Comparison of ENCODE assay signal across 10 mouse cellular contexts in the genomic region with DNA sequence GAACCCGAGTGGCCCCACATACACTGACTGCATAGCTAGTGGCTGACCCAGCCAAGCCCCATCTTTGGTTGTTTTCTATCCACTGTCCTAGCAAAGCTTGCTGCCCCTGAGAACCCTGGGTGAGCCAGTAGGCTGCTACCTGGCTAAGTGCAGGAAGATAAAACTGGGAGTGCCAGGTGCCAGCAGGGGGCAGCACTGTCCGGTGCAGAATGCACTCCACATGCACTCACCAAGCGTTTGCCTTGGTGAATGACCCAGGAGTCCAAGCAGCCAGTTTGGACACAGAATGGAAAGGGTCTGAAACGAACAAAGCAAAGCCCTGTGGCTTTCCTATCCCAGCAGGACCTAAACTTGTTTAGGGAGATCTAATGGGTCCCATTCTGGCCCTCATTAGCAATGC. TPM values are rescaled to one million over a fixed set of nuclear protein-coding genes. Genes with fewer than 3 reads are reported as not detected.
A peak's percentile ranks its signal among the peaks of the same experiment; 100 is the strongest.
DNase-seq lines count a peak whose midpoint lies in the region; ATAC-seq lines count a peak whose summit lies in the region.
"Had no signal": no experiment of that assay in that cellular context is flagged by ENCODE, and none has a peak within 500 bp of the region (broad histone marks: within the 10 kb centered on the region; RNA-seq: fewer than 3 reads in every experiment).

No protein-coding gene starts in this region.

- DNase-seq in forebrain, embryonic 11.5 days (ENCODE audit: low spot score), result peak; percentile 77
- DNase-seq in midbrain, embryonic 10.5 days (ENCODE audit: low spot score), result peak; percentile 44
- DNase-seq in adrenal gland, postnatal 10 days, result peak; percentile 72
- DNase-seq in heart, postnatal 4 days, result peak; percentile 69
- DNase-seq in thymus, postnatal 36 days, result peak; percentile 58 to 61

- H3K9ac ChIP-seq in forebrain, embryonic 11.5 days (ENCODE audit: low read length), result no peak overlapping the region
- H3K9ac ChIP-seq in forebrain, embryonic 15.5 days (replicated peaks), result no peak overlapping the region
- no peak overlapping the region for H3K9ac ChIP-seq in midbrain, embryonic 15.5 days
- H3K9ac ChIP-seq: heart, embryonic 15.5 days had no signal

- H3K36me3 ChIP-seq in forebrain, embryonic 11.5 days (ENCODE audit: control insufficient read depth, insufficient read depth, low read length), result no peaks in the 10 kb centered on the region
- no peaks in the 10 kb centered on the region for H3K36me3 ChIP-seq in forebrain, embryonic 15.5 days
- no peaks in the 10 kb centered on the region for H3K36me3 ChIP-seq in midbrain, embryonic 10.5 days
- H3K36me3 ChIP-seq in midbrain, embryonic 15.5 days (replicated peaks), result no peaks in the 10 kb centered on the region
- H3K36me3 ChIP-seq: heart, embryonic 15.5 days had no signal

- H3K4me2 ChIP-seq in forebrain, embryonic 11.5 days (ENCODE audit: low read depth, low read length, severe bottlenecking), result no peak overlapping the region
- H3K4me2 ChIP-seq in forebrain, embryonic 15.5 days (replicated peaks), result no peak overlapping the region
- no peak overlapping the region for H3K4me2 ChIP-seq in midbrain, embryonic 15.5 days
- H3K4me2 ChIP-seq: heart, embryonic 15.5 days had no signal

- H3K4me1 ChIP-seq in forebrain, embryonic 11.5 days (replicated peaks; ENCODE audit: control insufficient read depth, insufficient read depth, low read length), result no peaks in the 10 kb centered on the region
- H3K4me1 ChIP-seq in forebrain, embryonic 15.5 days, result no peaks in the 10 kb centered on the region
- 0 out of 2 replicates have a peak, but pooled peaks cover under 1% of the 10 kb centered on the region for H3K4me1 ChIP-seq in midbrain, embryonic 10.5 days
- no peaks in the 10 kb centered on the region for H3K4me1 ChIP-seq in midbrain, embryonic 15.5 days
- H3K4me1 ChIP-seq: heart, embryonic 15.5 days; megakaryocyte, embryonic 14.5 days had no signal

- ATAC-seq in forebrain, embryonic 11.5 days (replicated peaks; ENCODE audit: low FRiP score), result no peak
- ATAC-seq in forebrain, embryonic 15.5 days (replicated peaks), result no peak
- ATAC-seq in midbrain, embryonic 15.5 days (replicated peaks), result no peak
- peak; percentile 71 for ATAC-seq in megakaryocyte progenitor cell, adult 5-6 weeks (replicated peaks; ENCODE audit: poor library complexity)

- no peak overlapping the region for H3K4me3 ChIP-seq in forebrain, embryonic 11.5 days (ENCODE audit: low read depth, low read length)
- H3K4me3 ChIP-seq in forebrain, embryonic 15.5 days, result no peak overlapping the region
- H3K4me3 ChIP-seq in midbrain, embryonic 10.5 days, result no peak overlapping the region
- H3K4me3 ChIP-seq in midbrain, embryonic 15.5 days, result no peak overlapping the region
- H3K4me3 ChIP-seq: heart, embryonic 15.5 days; megakaryocyte, embryonic 14.5 days had no signal

- H3K27ac ChIP-seq in forebrain, embryonic 11.5 days (ENCODE audit: low read depth, low read length), result no peak overlapping the region
- no peak overlapping the region for H3K27ac ChIP-seq in forebrain, embryonic 15.5 days (replicated peaks)
- no peak overlapping the region for H3K27ac ChIP-seq in midbrain, embryonic 10.5 days (replicated peaks)
- H3K27ac ChIP-seq in midbrain, embryonic 15.5 days, result no peak overlapping the region
- H3K27ac ChIP-seq: heart, embryonic 15.5 days had no signal

- 38% methylated on average over 4 of the region's 4 CpGs for WGBS in forebrain, embryonic 11.5 days
- WGBS in forebrain, embryonic 15.5 days, result 27% methylated on average over 4 of the region's 4 CpGs
- 41% methylated on average over 4 of the region's 4 CpGs for WGBS in midbrain, embryonic 10.5 days
- WGBS in midbrain, embryonic 15.5 days, result 37% methylated on average over 4 of the region's 4 CpGs

- no peaks in the 10 kb centered on the region for H3K9me3 ChIP-seq in forebrain, embryonic 11.5 days (ENCODE audit: control insufficient read depth, low read length)
- H3K9me3 ChIP-seq in forebrain, embryonic 15.5 days, result no peaks in the 10 kb centered on the region
- no peaks in the 10 kb centered on the region for H3K9me3 ChIP-seq in midbrain, embryonic 10.5 days (replicated peaks)
- no peaks in the 10 kb centered on the region for H3K9me3 ChIP-seq in midbrain, embryonic 15.5 days
- H3K9me3 ChIP-seq: heart, embryonic 15.5 days; megakaryocyte, embryonic 14.5 days had no signal

- H3K27me3 ChIP-seq in forebrain, embryonic 11.5 days (ENCODE audit: control insufficient read depth, insufficient read depth, low read length), result no peaks in the 10 kb centered on the region
- no peaks in the 10 kb centered on the region for H3K27me3 ChIP-seq in forebrain, embryonic 15.5 days
- no peaks in the 10 kb centered on the region for H3K27me3 ChIP-seq in midbrain, embryonic 10.5 days (ENCODE audit: low read depth, poor library complexity, severe bottlenecking)
- H3K27me3 ChIP-seq in midbrain, embryonic 15.5 days (replicated peaks), result no peaks in the 10 kb centered on the region
- H3K27me3 ChIP-seq: heart, embryonic 15.5 days; megakaryocyte, embryonic 14.5 days had no signal

RNA-seq across cellular contexts. Expression of a gene that starts 8.5 kb away (rescaled TPM):
- not detected in 2 replicates for polyA plus RNA-seq in forebrain, embryonic 11.5 days (2014; fragmentation: Nextera tagmentation; extraction: Ambion mirVana)
- 0.03 TPM in 1 of 2 replicates, not detected in the other for polyA plus RNA-seq in forebrain, embryonic 15.5 days (2015; fragmentation: Nextera tagmentation; extraction: Ambion mirVana)
- polyA plus RNA-seq in midbrain, embryonic 10.5 days (2016; fragmentation: Nextera tagmentation; extraction: Ambion mirVana), result not detected in 2 replicates
- polyA plus RNA-seq in midbrain, embryonic 15.5 days (2015; fragmentation: Nextera tagmentation; extraction: Ambion mirVana), result not detected in 2 replicates
- total RNA-seq in adrenal gland, postnatal 10 days (2021), result not detected
- 10 to 100 TPM in 1 of 2 experiments, 1 to 10 TPM in 1; 9.2 to 11.3 TPM for total RNA-seq in heart, postnatal 4 days (2021)
- not detected in 2 replicates for total RNA-seq in megakaryocyte progenitor cell, adult 5-6 weeks (2015)
- total RNA-seq in megakaryocyte progenitor cell, adult 5-6 weeks (2017), result not detected in 2 replicates

RNA-seq across cellular contexts. Expression of a gene that starts 36.6 kb away (rescaled TPM):
- polyA plus RNA-seq in forebrain, embryonic 11.5 days (2014; fragmentation: Nextera tagmentation; extraction: Ambion mirVana), result not detected in 2 replicates
- not detected in 2 replicates for polyA plus RNA-seq in forebrain, embryonic 15.5 days (2015; fragmentation: Nextera tagmentation; extraction: Ambion mirVana)
- not detected in 2 replicates for polyA plus RNA-seq in midbrain, embryonic 10.5 days (2016; fragmentation: Nextera tagmentation; extraction: Ambion mirVana)
- not detected in 2 replicates for polyA plus RNA-seq in midbrain, embryonic 15.5 days (2015; fragmentation: Nextera tagmentation; extraction: Ambion mirVana)
- not detected for total RNA-seq in adrenal gland, postnatal 10 days (2021)
- not detected for total RNA-seq in heart, postnatal 4 days (2021)
- total RNA-seq in megakaryocyte progenitor cell, adult 5-6 weeks (2015), result not detected in 2 replicates
- not detected in 2 replicates for total RNA-seq in megakaryocyte progenitor cell, adult 5-6 weeks (2017)
- polyA plus RNA-seq: heart, embryonic 15.5 days had no signal
